Mouse (Mus musculus): ENCODE measurements around the gene 1700025G04Rik.

The 1700025G04Rik gene

DNA sequence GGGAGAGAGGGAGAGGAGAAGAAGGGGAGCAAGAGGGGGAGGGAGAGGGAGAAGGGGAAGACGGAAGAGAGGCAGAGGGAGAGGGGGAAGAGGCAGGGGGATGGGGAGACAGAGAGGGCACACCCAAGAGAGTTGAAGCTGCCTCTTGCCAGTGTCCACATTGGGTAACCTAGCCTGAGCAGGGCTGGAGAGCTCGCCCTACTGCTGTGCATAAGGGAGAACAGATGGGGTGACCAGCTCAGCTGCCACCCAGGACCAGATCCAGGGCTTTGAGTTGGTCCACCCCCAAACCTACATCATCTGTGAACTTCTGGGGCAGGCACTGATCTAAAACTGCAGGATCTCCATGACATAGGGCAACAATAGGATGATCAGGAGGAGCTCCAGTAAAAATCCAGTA, 125.1 kb downstream of the 1700025G04Rik start:
- no peak for DNase-seq (ENCODE audit: extremely low read depth, low read depth, low spot score)

DNA sequence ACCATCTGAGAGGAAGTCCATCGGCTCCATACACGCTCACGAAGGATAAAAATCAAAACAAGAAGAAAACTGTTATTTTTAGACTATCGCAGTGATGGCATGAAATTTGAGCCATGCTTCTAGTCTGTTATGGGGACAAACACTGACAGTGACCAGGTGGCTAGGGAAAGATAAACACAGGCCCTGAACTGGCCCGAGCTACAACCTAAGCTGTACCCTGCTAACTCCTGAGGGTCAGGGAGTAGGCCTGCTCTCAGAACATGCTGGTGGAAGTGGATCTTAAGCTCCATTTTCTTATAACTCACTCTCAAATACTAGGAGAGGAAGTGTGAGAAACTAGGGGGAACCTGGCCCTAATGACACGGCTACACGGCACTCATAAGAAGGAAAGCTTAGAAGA, 126.7 kb downstream of the 1700025G04Rik start:
- no peak for DNase-seq (ENCODE audit: extremely low read depth, low read depth, low spot score)

DNA sequence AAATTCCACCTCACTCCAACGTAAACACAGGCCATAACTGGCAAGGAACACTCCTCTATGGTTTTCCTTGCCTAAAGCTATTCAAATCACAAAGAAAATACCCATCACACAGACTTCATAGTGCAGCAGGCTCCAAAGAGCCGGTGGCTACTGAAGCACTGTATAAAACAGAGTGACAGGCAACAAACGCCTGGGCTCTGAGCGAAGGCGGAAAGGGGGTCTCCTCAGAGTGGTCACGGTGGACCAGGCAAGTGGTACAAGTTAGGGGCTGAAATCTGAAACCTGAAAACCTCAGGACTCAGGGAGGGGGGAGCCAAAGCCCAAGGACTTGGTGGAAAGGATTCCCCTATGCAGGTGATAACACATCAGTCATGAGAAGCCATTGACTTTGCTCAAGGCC, 127.8 kb downstream of the 1700025G04Rik start:
- no peak for DNase-seq (ENCODE audit: extremely low read depth, low read depth, low spot score)

DNA sequence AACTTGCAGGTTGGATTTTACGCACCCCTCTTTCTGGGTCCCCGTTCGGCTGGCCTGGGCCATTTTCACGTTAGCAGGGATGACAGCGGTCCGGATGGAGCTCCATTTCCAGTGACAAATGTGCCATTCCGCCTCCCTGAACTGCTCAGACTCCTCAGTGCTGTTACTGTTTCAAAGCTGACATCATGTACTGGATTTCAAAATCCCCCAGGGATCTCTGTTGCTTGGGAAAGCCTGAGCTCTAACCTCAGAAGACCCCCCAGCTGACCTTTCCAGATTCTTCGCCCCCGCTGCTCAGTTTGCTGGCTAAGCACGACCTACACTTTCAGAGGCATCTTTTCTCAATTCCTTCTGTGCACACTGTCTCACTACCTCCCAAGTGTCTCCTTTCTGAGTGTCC, 128.7 kb downstream of the 1700025G04Rik start:
- no peak for DNase-seq (ENCODE audit: extremely low read depth, low read depth, low spot score)

DNA sequence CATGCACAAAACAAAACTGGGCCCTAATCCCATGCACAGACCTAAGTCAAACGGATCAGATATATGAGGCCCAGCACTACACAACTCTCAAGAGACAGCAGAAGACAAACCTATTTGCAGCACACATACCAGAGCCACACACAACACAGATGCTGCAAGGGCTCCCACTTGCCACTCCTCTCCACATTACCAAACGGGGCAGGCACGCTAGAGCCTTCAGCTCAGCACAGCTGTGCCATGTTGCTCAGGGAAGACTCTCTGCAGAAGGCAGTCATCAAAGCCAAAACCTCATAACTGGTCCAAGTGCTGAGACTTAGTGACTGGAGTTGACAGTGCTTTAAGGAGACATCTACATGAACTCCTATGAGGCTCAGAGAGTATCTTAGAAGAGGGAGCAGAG, 130.9 kb downstream of the 1700025G04Rik start:
- DNase-seq (ENCODE audit: extremely low read depth, low read depth, low spot score) = no peak

DNA sequence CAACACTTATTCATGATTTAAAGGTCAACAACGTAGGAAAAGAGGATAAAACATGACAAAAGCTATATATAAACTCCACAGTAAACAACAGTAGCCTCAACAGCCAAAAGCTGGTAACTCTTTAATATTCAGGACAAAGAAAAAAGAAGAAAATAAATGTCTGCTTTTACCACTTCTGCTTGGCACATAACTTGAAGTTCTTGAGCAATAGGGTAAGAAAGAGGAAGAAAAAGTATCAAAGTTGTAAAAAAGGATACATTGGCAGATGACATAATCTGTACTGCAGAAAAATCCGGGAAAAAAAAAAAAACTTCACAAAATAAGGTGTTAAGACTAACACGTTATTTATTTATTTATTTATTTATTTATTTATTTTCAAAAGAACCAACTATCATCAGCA, 131.5 kb downstream of the 1700025G04Rik start:
- no peak for DNase-seq (ENCODE audit: extremely low read depth, low read depth, low spot score)

DNA sequence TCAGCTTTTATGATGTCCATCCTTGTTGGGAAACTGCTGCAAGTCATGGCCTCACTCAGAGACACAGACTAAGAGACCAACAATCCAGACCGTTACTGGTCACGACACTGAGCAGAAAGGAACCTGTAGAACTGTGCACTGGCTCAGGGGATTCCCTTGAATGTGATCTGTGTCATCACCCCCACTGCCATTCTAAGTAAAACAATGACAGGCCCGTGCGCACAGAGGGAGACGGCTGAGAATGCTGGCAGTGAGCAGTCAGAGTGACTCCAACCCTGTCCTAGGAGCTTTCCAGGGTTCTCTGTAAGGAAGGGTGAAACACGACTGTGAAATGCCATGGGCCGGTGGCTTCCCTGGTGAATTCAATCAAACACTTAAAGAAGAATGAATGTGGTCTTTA, 132.3 kb downstream of the 1700025G04Rik start:
- no peak for DNase-seq (ENCODE audit: extremely low read depth, low read depth, low spot score)

DNA sequence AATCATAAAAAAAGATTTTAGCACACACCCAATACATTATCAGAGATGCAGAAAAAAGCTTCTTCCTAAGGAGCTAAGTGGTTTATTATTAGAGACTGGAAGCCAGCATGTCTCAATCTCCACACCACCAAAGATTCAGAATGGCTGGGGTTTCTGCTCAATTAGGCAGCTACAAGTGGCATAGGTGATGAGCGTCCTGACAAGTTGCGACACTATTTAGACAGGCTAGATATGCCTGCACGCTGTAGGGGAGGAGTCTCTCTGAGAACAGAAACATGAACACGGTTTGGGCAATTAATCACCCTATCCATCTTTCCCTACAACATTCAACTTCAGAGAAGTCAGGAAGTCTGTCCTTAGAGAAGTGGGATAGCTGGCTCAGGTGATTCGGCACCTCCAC, 134.1 kb downstream of the 1700025G04Rik start:
- no peak for DNase-seq (ENCODE audit: extremely low read depth, low read depth, low spot score)

DNA sequence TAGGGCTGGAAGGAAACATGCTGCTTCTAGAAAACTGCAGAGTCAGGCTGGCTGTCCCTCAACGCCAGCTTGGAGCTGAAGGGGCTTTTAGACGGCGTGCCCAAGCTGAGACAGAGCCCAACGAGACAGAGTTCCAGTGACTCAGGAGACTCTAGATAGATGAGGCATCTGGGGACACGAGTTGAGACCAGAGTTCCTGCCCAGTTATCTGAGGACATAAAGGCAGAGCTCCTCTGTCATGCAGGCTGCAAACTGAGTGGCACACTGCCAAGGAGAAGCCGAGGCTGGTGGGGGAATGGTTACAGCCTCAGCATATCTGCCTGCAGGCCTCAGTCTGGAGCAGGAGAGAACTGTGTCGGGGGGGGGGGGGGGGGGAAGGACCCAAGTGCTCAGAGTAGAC, 136.4 kb downstream of the 1700025G04Rik start:
- DNase-seq (ENCODE audit: extremely low read depth, low read depth, low spot score) = no peak

DNA sequence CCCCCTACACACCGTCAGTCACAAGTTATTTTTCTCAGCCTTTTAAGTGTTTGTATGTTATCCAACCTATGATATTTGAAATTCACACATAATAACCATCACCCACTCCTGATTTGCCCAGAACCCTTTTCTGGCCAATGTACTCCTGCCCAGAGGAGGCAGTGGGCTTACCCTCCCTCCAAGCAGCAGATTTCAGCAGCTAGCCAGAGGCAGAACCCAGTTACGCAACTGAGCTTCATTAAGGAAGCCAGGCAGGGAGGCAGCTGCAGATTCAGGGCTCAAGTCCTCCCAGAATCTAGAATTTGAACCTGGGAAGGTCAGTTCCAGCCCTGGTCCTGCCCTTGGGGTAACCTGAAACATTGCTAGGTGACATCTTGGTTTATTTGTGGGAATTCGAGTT, 141.9 kb downstream of the 1700025G04Rik start:
- no peak for DNase-seq (ENCODE audit: extremely low read depth, low read depth, low spot score)

DNA sequence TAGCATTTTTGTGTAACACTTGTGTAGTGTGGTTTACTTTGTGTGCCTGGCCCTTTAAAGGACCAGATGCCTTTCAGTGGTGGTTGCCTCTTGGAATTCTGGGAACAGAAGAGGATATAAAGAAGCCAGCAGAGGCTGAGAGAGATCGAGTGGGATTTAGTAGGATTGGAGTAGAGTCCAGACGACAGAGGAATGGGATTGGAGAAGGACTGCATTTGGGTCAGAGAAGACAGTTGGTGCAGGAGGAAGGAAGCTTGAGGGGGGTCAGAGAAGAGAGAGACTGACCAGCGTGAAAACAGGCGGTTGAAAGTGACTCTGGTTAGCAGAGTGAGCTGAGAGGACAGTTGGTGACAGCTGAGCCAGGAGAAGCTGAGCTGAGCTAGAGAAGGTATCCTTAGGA, 142.4 kb downstream of the 1700025G04Rik start:
- no peak for DNase-seq (ENCODE audit: extremely low read depth, low read depth, low spot score)

DNA sequence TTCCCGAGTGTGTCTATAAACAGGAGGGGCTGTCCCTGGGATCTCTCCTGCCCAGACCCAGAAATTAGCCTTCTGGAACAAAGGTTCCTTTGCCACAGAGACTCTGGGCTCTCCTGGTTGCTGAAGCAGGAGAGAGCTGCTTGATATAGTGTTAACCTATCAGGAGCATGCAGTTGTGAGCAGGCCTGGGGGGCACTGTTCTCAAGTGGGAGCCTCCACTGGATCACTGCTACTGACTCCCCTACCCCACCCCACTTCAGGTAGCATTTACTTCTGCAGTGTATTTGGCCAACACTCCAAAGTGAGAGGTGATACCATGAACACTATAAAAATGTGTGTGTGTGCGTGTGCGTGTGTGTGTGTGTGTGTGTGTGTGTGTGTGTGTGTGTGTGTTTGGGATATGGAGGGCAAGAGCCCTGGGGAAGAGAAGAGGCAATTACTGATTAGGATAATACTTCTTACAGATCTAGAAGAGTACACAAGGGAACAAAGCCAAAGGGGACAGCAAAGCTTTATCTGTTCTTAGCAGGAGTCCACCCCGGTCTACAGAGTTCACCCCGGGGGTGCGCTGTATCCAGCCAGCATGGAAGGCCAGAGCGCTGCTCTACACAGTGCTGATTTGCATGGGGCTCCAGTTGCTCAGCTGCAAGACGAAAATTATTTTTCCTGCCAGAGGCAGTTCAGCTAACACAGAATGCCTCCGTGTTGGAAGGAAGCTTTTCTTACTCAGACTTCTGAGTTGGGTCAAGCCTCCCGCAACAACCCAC, 145.3 kb downstream of the 1700025G04Rik start:
- no peak for DNase-seq (ENCODE audit: extremely low read depth, low read depth, low spot score)

DNA sequence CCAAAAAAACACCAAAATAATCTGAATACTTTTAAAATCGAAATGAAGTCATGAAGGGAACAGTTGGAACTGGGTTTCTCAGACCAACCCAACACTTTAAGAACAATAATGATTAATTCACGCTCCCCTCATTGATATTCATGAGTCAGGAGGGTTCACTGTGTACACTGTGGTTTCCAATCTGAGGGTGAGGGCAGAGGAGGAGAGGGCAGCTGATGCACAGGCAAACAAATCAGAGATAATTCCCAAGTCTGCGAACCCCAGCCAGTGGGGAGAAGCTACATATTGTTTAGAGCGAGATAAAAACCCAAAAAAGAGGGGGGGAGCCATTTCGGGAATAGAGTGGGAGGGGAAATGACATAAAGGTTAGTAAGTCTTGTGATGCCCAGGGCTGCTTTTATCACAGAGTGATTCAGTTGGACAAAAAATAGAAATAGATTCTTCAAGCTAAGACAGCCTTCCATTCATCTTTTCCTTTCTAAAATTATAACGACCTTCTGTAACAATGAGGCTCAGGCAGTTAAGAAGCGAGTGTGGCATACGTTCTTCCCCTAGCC, 146.2 kb downstream of the 1700025G04Rik start:
- DNase-seq (ENCODE audit: extremely low read depth, low read depth, low spot score) = no peak

DNA sequence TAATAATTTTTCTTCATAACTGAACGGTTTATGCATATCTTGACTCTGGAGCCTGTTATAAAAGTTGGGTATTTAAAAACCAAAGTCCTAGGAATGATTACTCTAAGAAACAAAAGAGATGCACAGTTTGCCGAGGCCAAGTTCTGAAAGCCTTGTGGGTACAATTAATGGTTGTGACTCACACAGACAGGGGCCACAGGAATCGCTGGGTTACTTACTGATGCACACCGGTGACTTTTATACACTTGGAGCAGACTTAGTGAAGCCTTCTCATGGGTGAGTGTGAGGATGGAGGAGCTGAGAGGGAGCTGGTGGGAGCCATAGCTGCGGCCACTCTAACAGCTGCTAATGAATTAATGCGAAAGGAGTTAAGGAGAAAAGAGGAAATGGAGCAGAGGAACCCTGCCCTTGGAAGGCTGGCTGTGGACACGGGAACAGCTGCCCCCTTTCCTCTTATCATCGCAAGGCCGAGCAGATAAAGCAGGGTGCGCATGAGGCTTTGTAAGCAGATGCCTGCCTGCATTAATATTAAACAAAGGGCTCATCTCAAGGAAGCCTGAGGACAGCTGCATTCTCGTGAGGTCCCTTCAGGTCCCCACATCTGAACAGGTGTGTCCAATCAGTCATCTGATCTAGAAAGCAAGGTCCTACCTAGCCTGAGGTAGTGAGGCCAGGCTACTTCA, 146.8 kb downstream of the 1700025G04Rik start:
- DNase-seq (ENCODE audit: extremely low read depth, low read depth, low spot score) = no peak

DNA sequence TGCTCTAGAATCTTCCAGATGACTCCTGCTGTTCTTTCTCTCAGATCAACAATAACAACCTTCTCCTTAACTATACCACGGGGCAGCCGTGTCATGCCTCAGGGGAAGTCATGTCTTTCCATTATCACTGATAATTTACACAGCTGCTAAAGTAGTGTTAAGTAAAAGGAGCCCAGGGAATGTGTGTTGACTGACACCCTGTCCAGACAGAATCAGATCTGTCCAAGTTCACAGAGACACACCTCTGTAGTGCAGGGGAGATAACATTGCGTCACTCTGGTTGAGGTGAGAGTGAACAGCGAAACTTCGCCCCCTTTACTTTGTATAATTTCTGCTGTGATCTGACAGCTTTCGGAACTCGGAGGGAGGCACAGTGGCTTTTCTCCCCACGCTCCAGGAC, 149.9 kb downstream of the 1700025G04Rik start:
- no peak for DNase-seq (ENCODE audit: extremely low read depth, low read depth, low spot score)

DNA sequence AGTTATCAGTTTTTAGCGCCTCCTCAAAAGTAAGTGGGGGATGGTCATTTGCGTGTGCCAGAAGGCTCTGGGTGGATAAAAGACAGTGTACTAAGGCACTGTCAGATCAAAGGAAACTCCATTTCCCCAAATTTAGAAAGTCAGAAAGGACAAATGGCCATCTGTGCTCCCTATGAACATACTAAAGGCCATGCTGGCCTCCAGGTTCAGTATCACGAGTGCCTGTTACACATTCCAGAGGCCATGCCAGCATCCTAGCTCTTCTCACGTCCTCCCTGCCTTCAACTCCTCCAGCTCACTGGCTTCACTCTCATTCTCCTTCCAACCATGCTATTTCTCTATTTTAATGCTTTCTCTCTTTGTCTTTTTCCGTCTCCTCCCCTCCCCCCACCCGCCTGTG, 150.4 kb downstream of the 1700025G04Rik start:
- no peak for DNase-seq (ENCODE audit: extremely low read depth, low read depth, low spot score)

DNA sequence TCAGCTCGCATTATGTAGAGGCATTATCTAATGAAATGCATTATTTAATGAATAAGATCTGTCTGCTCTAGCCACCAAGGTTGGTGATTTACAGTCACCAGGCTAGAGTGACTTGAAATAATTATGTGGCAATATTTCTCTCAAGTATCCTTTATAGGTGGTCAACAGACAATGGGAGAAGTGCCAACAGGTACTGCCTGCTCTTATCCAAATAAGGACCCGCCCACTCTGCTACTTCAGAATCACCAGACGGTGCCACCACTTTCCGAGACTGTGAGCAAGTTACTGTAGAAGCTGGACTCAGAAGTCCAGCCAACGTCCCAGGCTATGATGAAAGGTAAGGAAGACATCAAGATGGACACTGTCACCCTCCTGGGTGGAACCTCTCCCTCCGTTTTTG, 156.3 kb downstream of the 1700025G04Rik start:
- DNase-seq (ENCODE audit: extremely low read depth, low read depth, low spot score) = no peak

DNA sequence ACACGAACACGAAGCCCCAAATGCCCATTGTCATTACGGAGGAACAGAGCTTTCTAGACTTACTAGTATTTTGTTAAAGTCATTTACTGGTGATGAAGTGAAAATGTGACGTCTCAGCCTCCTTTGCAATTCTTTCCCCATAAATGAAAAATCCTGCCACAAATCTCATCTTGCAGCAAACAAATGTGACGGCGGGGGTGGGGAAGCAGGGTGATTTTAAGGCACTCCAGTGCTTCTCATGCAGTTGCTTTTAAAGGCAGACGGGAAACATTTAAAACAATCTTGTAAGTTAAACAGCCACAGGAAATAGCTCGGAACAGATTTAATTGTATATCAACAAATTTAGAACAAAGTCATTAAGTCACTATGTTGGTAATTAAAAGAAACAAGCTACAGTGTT, 163.1 kb downstream of the 1700025G04Rik start:
- no peak for DNase-seq (ENCODE audit: extremely low read depth, low read depth, low spot score)

DNA sequence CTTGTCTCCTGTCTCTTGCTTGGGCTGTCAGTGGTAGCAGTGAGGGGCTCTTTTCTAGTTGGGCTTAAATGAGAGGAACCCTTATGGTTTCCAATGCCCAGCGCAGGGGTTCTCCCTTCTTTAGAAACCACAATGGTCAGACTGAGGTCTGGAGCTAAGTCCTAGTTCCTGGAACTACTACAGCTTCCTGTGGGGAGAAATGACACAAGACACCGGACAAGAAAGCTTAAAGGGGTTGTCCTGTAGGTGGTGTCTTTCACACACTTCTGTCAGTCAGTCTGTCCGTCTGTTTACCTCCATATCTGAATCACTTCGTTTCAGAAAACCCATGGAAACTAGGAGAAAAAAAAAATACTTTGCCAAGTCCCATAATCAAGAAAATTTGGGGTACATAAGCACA, 163.8 kb downstream of the 1700025G04Rik start:
- no peak for DNase-seq (ENCODE audit: extremely low read depth, low read depth, low spot score)

DNA sequence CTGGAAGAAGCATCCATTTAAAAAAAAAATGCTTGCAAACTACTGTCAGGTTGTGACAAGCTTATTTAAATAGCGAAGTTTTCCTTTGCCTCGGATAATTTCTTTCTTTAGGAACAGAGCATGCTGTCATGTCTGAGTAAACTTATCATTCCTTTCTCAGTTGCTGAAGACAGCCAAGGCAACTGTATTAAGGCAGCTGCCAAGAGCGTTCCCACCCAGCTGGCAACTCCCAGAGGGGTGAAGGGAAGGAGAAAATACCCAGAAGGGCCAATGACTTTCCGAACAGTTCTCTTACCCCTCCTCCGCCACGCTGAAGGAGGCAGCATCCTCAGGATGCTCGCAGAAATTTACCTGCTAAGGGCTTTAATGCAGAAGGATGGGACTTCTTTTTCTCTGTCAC, 164.2 kb downstream of the 1700025G04Rik start:
- DNase-seq (ENCODE audit: extremely low read depth, low read depth, low spot score) = no peak

DNA sequence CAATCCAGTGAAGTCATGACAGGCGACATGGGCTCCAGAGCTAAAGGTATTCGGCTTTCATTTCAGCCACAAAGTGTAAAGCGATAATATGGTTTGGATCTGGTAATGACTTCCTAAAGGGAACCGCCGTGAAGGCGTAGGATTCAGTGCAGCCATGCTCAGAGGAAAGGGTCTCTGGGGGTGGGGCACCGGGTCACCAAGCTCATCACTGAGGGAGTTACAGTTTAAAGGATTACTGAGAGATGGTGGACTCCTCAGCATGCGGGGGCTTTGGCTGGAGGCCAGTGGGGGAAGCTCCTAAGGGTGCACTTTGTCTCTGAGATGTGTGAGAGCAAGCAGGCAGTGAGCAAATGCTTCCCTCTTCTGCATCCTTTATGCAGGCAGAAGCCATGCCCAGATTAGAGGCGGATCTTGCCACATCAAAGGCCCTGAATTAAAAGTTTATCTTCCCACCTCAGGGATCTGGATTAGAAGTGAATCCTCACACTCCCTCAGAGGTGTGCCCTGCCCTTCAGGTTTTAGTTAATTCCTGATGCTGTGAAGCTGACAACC, 171.0 kb downstream of the 1700025G04Rik start:
- DNase-seq (ENCODE audit: extremely low read depth, low read depth, low spot score) = no peak

DNA sequence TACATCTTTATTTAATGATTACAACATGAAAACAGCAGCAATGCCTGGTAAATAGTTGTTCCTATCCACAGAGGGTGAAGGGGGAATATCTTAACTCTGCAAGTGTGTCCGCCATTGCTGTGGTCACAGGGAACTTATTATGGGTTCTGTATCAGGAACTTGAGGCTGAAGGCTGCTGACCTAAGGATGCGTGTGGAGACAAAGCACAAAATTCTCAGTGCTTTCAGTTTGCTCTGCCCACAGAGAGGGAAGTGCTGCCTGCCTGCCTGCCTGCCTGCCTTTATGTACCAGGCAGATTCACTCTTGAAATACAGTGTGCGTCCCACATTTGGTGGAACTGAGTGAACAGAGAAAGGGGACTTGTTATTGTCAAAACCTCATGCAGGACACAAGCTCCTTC, 172.2 kb downstream of the 1700025G04Rik start:
- no peak for DNase-seq (ENCODE audit: extremely low read depth, low read depth, low spot score)

All from fat pad, adult 2 months (tissue).